Mouse (Mus musculus) layer of hippocampus, postnatal 25 days (tissue): ENCODE results near the gene Clcn2. TPM values are rescaled to one million over a fixed set of nuclear protein-coding genes. Genes with fewer than 3 reads are reported as not detected.

Experiments used
- DNase-seq, 2 experiments: peaks; one replicate each; pipeline ENCODE4 v3.0.0; 2022; ENCODE audit warnings: mixed read lengths in 2 of 2, low spot score in 1 of 2; ENCODE audit errors: extremely low spot score in 1 of 2
- total RNA-seq, 2 experiments: library from RNA; stranded (reverse); gene quantifications; 2 replicates each; pipeline ENCODE4 v1.2.3; 2021

Gene Clcn2
- total RNA-seq, 2 experiments from 2014 or later, result 63.8 to 76.4 TPM

GRCm38 (mm10) chr16:20723247-20723646 is 5.7 kb upstream of the Clcn2 start:
- no peak for DNase-seq

GRCm38 (mm10) chr16:20722736-20723135 is 5.2 kb upstream of the Clcn2 start:
- DNase-seq, result no peak

GRCm38 (mm10) chr16:20721808-20722207 is 4.3 kb upstream of the Clcn2 start:
- DNase-seq, result no peak

GRCm38 (mm10) chr16:20717978-20718670 is 578 bp upstream of the Clcn2 start:
- DNase-seq, result no peak

GRCm38 (mm10) chr16:20716841-20717180 is 735 bp downstream of the Clcn2 start:
- no peak for DNase-seq

- peak; percentile 68 to 83 for DNase-seq
Measured at GRCm38 (mm10) chr16:20715976-20716840, 1.3 kb downstream of the Clcn2 start.

- DNase-seq, result no peak
Measured at GRCm38 (mm10) chr16:20715566-20715965, 2.0 kb downstream of the Clcn2 start.

GRCm38 (mm10) chr16:20715161-20715560 is 2.4 kb downstream of the Clcn2 start:
- no peak for DNase-seq

GRCm38 (mm10) chr16:20714307-20715080 is 3.1 kb downstream of the Clcn2 start:
- DNase-seq, result no peak

- DNase-seq, result no peak
Measured at GRCm38 (mm10) chr16:20712889-20713288, 4.7 kb downstream of the Clcn2 start.

- DNase-seq, result no peak
Measured at GRCm38 (mm10) chr16:20712190-20712589, 5.4 kb downstream of the Clcn2 start.

- no peak for DNase-seq
Measured at GRCm38 (mm10) chr16:20710810-20711209, 6.7 kb downstream of the Clcn2 start.

GRCm38 (mm10) chr16:20710370-20710769 is 7.2 kb downstream of the Clcn2 start:
- no peak for DNase-seq

- DNase-seq, result peak in 1 of 2 experiments; percentile 71
Measured at GRCm38 (mm10) chr16:20708939-20709734, 8.4 kb downstream of the Clcn2 start.

GRCm38 (mm10) chr16:20708220-20708938 is 9.2 kb downstream of the Clcn2 start:
- no peak for DNase-seq

- DNase-seq, result no peak
Measured at GRCm38 (mm10) chr16:20706407-20707055, 11.0 kb downstream of the Clcn2 start.

GRCm38 (mm10) chr16:20705786-20706185 is 11.8 kb downstream of the Clcn2 start:
- DNase-seq, result no peak

- DNase-seq, result no peak
Measured at GRCm38 (mm10) chr16:20703699-20704400, 13.7 kb downstream of the Clcn2 start.
